Mouse (Mus musculus) leukemia stem cell, adult 10-12 weeks (primary cell): ENCODE data around the gene Sowaha. TPM values are rescaled to one million over a fixed set of nuclear protein-coding genes. Genes with fewer than 3 reads are reported as not detected.

Source experiments
- polyA plus RNA-seq: library from polyadenylated mRNA; stranded (reverse); fragments of >175 nt; gene quantifications from 2 replicates; pipeline ENCODE4 v1.2.3, GENCODE M21; 2012; ENCODE audit warnings: low replicate concordance

Gene Sowaha
- polyA plus RNA-seq = 28.7 and 36.3 TPM in 2 replicates

GRCm38 (mm10) chr11:53479783-53480301 is at the start of gene Sowaha, which contains the start of gene Gm9945:
Gene Sowaha (minus strand): TSS chr11:53480274.
Gene Gm9945 (plus strand): TSS chr11:53480166.

DNA sequence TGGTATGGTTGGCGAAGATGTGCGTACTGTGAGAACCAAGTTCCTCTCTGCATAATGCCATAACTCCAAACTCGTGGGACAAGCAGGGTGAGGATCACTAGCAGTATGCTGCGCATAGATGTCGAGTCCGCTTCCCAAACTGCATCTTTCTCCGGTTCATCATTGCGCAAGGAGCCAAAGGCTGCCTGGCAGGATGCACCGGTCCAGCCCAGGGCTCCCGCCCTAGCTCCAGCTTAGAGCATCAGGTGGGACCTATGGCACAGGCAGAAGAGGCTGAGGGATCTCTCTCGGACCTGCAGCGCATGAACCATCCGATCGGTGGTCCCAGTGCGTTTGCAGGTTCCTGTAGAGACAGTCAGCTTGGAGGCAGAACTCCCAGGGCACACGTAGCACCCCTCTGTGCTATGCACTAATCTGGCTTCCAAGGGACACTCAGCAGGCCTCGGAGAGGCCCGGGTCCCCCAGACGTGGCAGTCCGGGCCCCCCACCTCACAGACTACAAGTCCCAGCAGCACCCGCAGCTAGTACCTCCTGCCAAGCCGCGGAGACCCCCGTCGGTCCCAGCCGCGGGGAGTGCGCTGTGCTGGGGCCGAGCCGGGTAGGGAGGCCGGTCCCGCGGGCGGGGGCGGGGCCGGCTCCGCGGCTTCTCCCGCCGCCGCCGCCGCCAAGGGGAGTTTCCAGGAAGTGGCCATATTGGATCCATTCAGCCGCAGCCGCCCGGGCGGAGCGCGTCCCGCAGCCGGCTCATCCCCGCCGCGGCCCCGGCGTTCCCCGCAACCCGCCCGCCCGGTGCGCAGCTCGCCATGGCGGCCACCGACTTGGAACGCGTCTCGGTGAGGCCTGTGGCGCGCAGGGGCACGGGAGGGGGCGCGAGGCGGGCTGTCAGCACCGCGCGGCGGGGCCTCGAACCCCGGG is 39.4 kb upstream of the Sowaha start, which contains the start of gene Sept8:
Gene Sept8, plus strand, starts transcription at position 51 of the 915 bp plus-strand sequence.

DNA sequence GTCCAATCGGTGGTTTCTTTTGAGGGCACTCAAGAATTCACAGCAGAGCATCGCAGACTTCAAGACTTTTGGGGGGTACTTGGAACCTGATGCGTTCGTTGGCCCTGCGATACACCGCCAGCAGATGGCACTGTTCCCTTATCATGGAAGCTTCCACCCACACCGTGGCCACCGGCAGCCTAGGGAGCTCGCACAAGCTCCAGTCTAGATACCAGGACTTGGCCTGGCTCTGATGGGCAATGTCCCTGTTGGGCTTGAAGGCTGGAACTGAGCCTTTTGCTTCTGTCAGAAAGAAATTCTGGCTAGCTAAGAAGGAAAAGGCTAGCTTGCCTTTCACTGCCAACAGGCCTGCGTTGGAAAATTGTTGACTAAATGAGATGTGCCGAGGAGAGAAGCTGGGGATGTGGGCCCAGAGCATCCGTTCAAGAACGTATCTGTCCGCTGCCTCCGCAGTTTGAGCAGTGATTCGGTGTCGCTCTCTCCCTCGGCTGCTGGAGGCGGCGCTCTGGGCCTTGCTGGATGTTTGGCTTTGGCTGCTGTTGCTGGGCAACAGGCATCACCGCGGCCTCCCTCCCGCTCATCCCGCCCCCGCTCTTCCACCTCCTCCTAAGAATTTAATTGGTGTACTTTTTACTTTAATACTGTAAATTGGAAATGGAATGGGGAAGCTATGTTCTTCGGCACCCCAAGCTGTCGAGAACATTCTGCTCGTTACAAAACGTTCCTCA is 9.9 kb downstream of the Sowaha start, which contains the start of gene Gm9837:
Gene Gm9837, minus strand, starts transcription at position 512 of the 728 bp plus-strand sequence.

DNA sequence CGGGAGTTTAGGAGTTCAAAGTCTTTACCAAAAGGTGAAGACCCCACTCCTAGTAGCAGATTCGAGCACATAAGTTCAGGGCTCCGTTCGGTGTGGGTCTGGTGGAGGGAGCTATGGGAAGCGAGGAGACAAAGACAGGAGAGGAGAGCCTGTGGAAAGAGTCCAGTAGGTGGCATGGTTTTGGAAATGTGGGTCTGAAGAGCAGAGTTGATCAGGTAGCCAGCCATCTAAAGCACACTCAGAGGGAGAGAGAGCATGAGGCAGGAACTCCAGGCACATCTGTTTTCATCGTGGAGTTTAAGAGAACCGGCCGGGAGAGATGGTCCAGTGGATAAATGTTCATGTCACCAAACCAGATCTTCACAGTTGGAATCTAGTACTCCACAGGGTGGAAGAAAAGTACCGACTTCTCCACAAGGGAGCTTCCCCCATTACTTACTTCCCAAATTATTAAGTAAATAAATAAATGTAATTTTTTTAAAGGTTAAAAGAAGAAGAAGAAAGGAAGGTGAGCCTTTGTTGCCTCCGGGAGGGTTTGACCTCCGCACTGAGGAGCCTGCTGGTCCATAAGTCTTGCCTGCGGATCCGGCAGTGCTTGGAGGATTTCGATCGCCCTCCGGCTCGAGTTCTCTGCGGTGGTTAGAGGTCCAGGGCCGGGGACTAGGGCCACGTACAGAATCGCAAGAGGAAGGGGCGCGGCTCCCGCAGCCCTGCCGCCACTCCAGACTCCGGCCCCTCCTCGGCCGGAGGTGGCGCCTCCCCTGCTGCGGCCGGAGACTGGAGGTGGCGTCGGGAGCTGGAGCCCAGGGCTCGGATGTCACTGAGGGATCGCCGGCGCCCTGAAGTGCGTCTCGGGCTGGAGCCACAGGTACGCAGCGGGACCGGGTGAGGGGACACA is 23.4 kb downstream of the Sowaha start, which contains the start of the genes Gm10447 and Shroom1:
Gene Gm10447, minus strand, starts transcription at position 637 of the 898 bp plus-strand sequence.
Gene Shroom1, plus strand, starts transcription at position 732 of the 898 bp plus-strand sequence.

GRCm38 (mm10) chr11:53430670-53431346 is 49.3 kb downstream of the Sowaha start, which contains the start of the genes Uqcrq and Gdf9:
Gene Uqcrq (minus strand): TSS chr11:53430831.
Gene Gdf9 (plus strand): TSS chr11:53431023.

Other genes with a start within 250 kb of the Sowaha start
- gene Hspa4, start 179.8 kb downstream of the Sowaha start, polyA plus RNA-seq = 32.3 and 52.4 TPM in 2 replicates
- 0.52 and 0.69 TPM in 2 replicates for gene Zcchc10, start 155.6 kb downstream of the Sowaha start, polyA plus RNA-seq
- gene Aff4, start 129.4 kb downstream of the Sowaha start, polyA plus RNA-seq = 2.3 and 2.4 TPM in 2 replicates
- not detected in 2 replicates for gene Leap2, start 57.1 kb downstream of the Sowaha start, polyA plus RNA-seq
- gene Uqcrq, start 49.4 kb downstream of the Sowaha start, polyA plus RNA-seq = 98.3 and 206 TPM in 2 replicates
- gene Gdf9, start 49.3 kb downstream of the Sowaha start, polyA plus RNA-seq = 0.19 TPM in 1 of 2 replicates, not detected in the other
- not detected in 2 replicates for gene Gm10447, start 23.2 kb downstream of the Sowaha start, polyA plus RNA-seq
- gene Shroom1, start 23.1 kb downstream of the Sowaha start, polyA plus RNA-seq = 0.07 and 0.17 TPM in 2 replicates
- gene Gm9837, start 9.8 kb downstream of the Sowaha start, polyA plus RNA-seq = not detected in 2 replicates
- 0.46 TPM in 1 of 2 replicates, not detected in the other for gene Gm9945, start 108 bp downstream of the Sowaha start, polyA plus RNA-seq
- gene Sept8, start 39.0 kb upstream of the Sowaha start, polyA plus RNA-seq = 119 and 194 TPM in 2 replicates
- 2.0 and 5.8 TPM in 2 replicates for gene Kif3a, start 87.1 kb upstream of the Sowaha start, polyA plus RNA-seq
- gene Il4, start 138.4 kb upstream of the Sowaha start, polyA plus RNA-seq = not detected in 2 replicates
- gene Il13, start 154.4 kb upstream of the Sowaha start, polyA plus RNA-seq = not detected in 2 replicates
- 6.2 and 10.7 TPM in 2 replicates for gene Rad50, start 227.0 kb upstream of the Sowaha start, polyA plus RNA-seq
- gene Il5, start 240.5 kb upstream of the Sowaha start, polyA plus RNA-seq = not detected in 2 replicates